Mouse (Mus musculus) thymus, postnatal 14 days (tissue): ENCODE measurements around the gene Spata18.
A peak's percentile ranks its signal among the peaks of the same experiment; 100 is the strongest.

ENCODE experiments used
- DNase-seq: peaks from one replicate; pipeline ENCODE4 v3.0.0; 2021

The Spata18 gene

GRCm38 (mm10) chr5:73651061-73651854 is at the start of gene Spata18:
Gene Spata18 (plus strand): TSS chr5:73651379.
- DNase-seq, result peak; percentile 27

GRCm38 (mm10) chr5:73602865-73603264 is 48.3 kb upstream of the Spata18 start:
- no peak for DNase-seq

GRCm38 (mm10) chr5:73604542-73604941 is 46.6 kb upstream of the Spata18 start:
- no peak for DNase-seq

GRCm38 (mm10) chr5:73604964-73605363 is 46.2 kb upstream of the Spata18 start:
- DNase-seq, result no peak

- no peak for DNase-seq
Observed at GRCm38 (mm10) chr5:73611071-73611470, 40.1 kb upstream of the Spata18 start.

- DNase-seq, result no peak
Observed at GRCm38 (mm10) chr5:73613296-73613695, 37.9 kb upstream of the Spata18 start.

- peak; percentile 27 for DNase-seq
Observed at GRCm38 (mm10) chr5:73615211-73615610, 36.0 kb upstream of the Spata18 start.

- DNase-seq, result no peak
Observed at GRCm38 (mm10) chr5:73618969-73619368, 32.2 kb upstream of the Spata18 start.

- no peak for DNase-seq
Observed at GRCm38 (mm10) chr5:73625505-73625904, 25.7 kb upstream of the Spata18 start.

- no peak for DNase-seq
Observed at GRCm38 (mm10) chr5:73626842-73627241, 24.3 kb upstream of the Spata18 start.

GRCm38 (mm10) chr5:73627559-73627958 is 23.6 kb upstream of the Spata18 start:
- no peak for DNase-seq

- DNase-seq, result no peak
Observed at GRCm38 (mm10) chr5:73627991-73628390, 23.2 kb upstream of the Spata18 start.

- peak; percentile 33 for DNase-seq
Observed at GRCm38 (mm10) chr5:73630141-73630540, 21.0 kb upstream of the Spata18 start.

GRCm38 (mm10) chr5:73631001-73631558 is 20.1 kb upstream of the Spata18 start:
- DNase-seq, result no peak

- DNase-seq, result no peak
Observed at GRCm38 (mm10) chr5:73632291-73632690, 18.9 kb upstream of the Spata18 start, which contains the start of gene Lrrc66. Gene Lrrc66 (minus strand): TSS chr5:73632526.

GRCm38 (mm10) chr5:73633141-73633540 is 18.0 kb upstream of the Spata18 start:
- peak; percentile 81 for DNase-seq

- DNase-seq, result no peak
Observed at GRCm38 (mm10) chr5:73637337-73638107, 13.7 kb upstream of the Spata18 start.

- DNase-seq, result no peak
Observed at GRCm38 (mm10) chr5:73641058-73641457, 10.1 kb upstream of the Spata18 start.

GRCm38 (mm10) chr5:73642091-73642490 is 9.1 kb upstream of the Spata18 start:
- peak; percentile 60 for DNase-seq

- peak; percentile 91 for DNase-seq
Observed at GRCm38 (mm10) chr5:73647261-73647900, 3.8 kb upstream of the Spata18 start, which contains the start of gene Sgcb. Gene Sgcb (minus strand): TSS chr5:73647790.

GRCm38 (mm10) chr5:73650365-73650964 is 714 bp upstream of the Spata18 start:
- DNase-seq, result peak; percentile 29

GRCm38 (mm10) chr5:73651855-73652201 is 649 bp downstream of the Spata18 start:
- DNase-seq, result no peak

- no peak for DNase-seq
Observed at GRCm38 (mm10) chr5:73666695-73667094, 15.5 kb downstream of the Spata18 start.
